Mouse (Mus musculus) activated CD4-positive, CD25-positive, alpha-beta regulatory T cell (primary cell): ENCODE measurements around the gene Hist1h2ak. TPM values are rescaled to one million over a fixed set of nuclear protein-coding genes. Genes with fewer than 3 reads are reported as not detected.

Experiments used
- polyA plus RNA-seq, 2 experiments: library from polyadenylated mRNA; unstranded; fragments of 100-300 nt; shearing (Covaris generic); gene quantifications; one replicate each; pipeline ENCODE4 v1.2.1; 2017

Hist1h2ak gene
- polyA plus RNA-seq: 1 to 10 TPM; 5.2 to 7.9 TPM

GRCm38 (mm10) chr13:21753524-21754285, at the start of gene Hist1h2ak, which contains the start of gene Hist1h2bn:
Hist1h2ak (minus strand) TSS chr13:21753827.
Hist1h2bn (plus strand) TSS chr13:21754123.

GRCm38 (mm10) chr13:21786899-21787629, 33.4 kb upstream of the Hist1h2ak start, which contains the start of the genes Hist1h2an and Hist1h2bp:
Hist1h2an (minus strand) TSS chr13:21787218.
Hist1h2bp (plus strand) TSS chr13:21787461.

GRCm38 (mm10) chr13:21783255-21783617, 29.6 kb upstream of the Hist1h2ak start, which contains the start of gene Hist1h3i:
Hist1h3i (minus strand) TSS chr13:21783370.

GRCm38 (mm10) chr13:21779767-21780731, 26.4 kb upstream of the Hist1h2ak start, which contains the start of gene Hist1h1b:
Hist1h1b (minus strand) TSS chr13:21780625.

GRCm38 (mm10) chr13:21750159-21751017, 3.2 kb downstream of the Hist1h2ak start, which contains the start of gene Hist1h4k:
Hist1h4k (minus strand) TSS chr13:21750505.

GRCm38 (mm10) chr13:21734906-21735767, 18.5 kb downstream of the Hist1h2ak start, which contains the start of gene Hist1h4j:
Hist1h4j (plus strand) TSS chr13:21735064.

GRCm38 (mm10) chr13:21721757-21722372, 31.8 kb downstream of the Hist1h2ak start, which contains the start of gene Hist1h2bm:
Hist1h2bm (plus strand) TSS chr13:21722044.

GRCm38 (mm10) chr13:21717397-21718357, 36.0 kb downstream of the Hist1h2ak start, which contains the start of gene Hist1h3h:
Hist1h3h (plus strand) TSS chr13:21717659.

GRCm38 (mm10) chr13:21715864-21716539, 37.6 kb downstream of the Hist1h2ak start, which contains the start of the genes Hist1h2bl and Hist1h2ai:
Hist1h2bl (minus strand) TSS chr13:21716143.
Hist1h2ai (plus strand) TSS chr13:21716422.

Other genes with a start within 250 kb of the Hist1h2ak start
- 1 to 10 TPM; 3.9 to 5.7 TPM for gene Zkscan8, start 222.7 kb downstream of the Hist1h2ak start, polyA plus RNA-seq
- not detected for gene Olfr1366, start 211.0 kb downstream of the Hist1h2ak start, polyA plus RNA-seq
- gene Olfr1535, start 193.9 kb downstream of the Hist1h2ak start, polyA plus RNA-seq: under 1 TPM; 0.08 to 0.29 TPM
- not detected for gene Olfr1364, start 172.1 kb downstream of the Hist1h2ak start, polyA plus RNA-seq
- not detected for gene Olfr1362, start 139.8 kb downstream of the Hist1h2ak start, polyA plus RNA-seq
- not detected for gene Olfr11, start 111.3 kb downstream of the Hist1h2ak start, polyA plus RNA-seq
- not detected for gene Olfr1361, start 90.4 kb downstream of the Hist1h2ak start, polyA plus RNA-seq
- under 1 TPM in 1 of 2 experiments, not detected in 1; 0.09 TPM for gene Olfr1360, start 76.4 kb downstream of the Hist1h2ak start, polyA plus RNA-seq
- not detected for gene Olfr1359, start 55.7 kb downstream of the Hist1h2ak start, polyA plus RNA-seq
- gene Hist1h2bl, start 37.7 kb downstream of the Hist1h2ak start, polyA plus RNA-seq: under 1 TPM; 0.64 to 0.91 TPM
- gene Hist1h2ai, start 37.4 kb downstream of the Hist1h2ak start, polyA plus RNA-seq: 10 to 100 TPM in 1 of 2 experiments, 1 to 10 TPM in 1; 8.5 to 16.3 TPM
- gene Hist1h3h, start 36.2 kb downstream of the Hist1h2ak start, polyA plus RNA-seq: 1 to 10 TPM; 3.5 to 6.8 TPM
- 1 to 10 TPM; 1.4 to 2.6 TPM for gene Hist1h2bm, start 31.8 kb downstream of the Hist1h2ak start, polyA plus RNA-seq
- gene Hist1h4j, start 18.8 kb downstream of the Hist1h2ak start, polyA plus RNA-seq: 1 to 10 TPM in 1 of 2 experiments, not detected in 1; 1.2 TPM
- 10 to 100 TPM; 14.4 to 26.1 TPM for gene Hist1h4k, start 3.3 kb downstream of the Hist1h2ak start, polyA plus RNA-seq
- 1 to 10 TPM in 1 of 2 experiments, not detected in 1; 3.5 TPM for gene Hist1h2bn, start 296 bp upstream of the Hist1h2ak start, polyA plus RNA-seq
- 10 to 100 TPM; 12.2 to 12.7 TPM for gene Hist1h1b, start 26.8 kb upstream of the Hist1h2ak start, polyA plus RNA-seq
- 1 to 10 TPM; 1.3 to 2.5 TPM for gene Hist1h3i, start 29.5 kb upstream of the Hist1h2ak start, polyA plus RNA-seq
- gene Hist1h2an, start 33.4 kb upstream of the Hist1h2ak start, polyA plus RNA-seq: 10 to 100 TPM in 1 of 2 experiments, 1 to 10 TPM in 1; 1.0 to 13.1 TPM
- 1 to 10 TPM in 1 of 2 experiments, not detected in 1; 1.5 TPM for gene Hist1h2bp, start 33.6 kb upstream of the Hist1h2ak start, polyA plus RNA-seq
- gene Hist1h2bq, start 56.4 kb upstream of the Hist1h2ak start, polyA plus RNA-seq: 10 to 100 TPM; 10.3 to 13.9 TPM
- not detected for gene Hist1h2ao, start 56.6 kb upstream of the Hist1h2ak start, polyA plus RNA-seq
- 10 to 100 TPM; 27.8 to 33.8 TPM for gene Hist1h4m, start 57.9 kb upstream of the Hist1h2ak start, polyA plus RNA-seq
- gene Hist1h4n, start 78.4 kb upstream of the Hist1h2ak start, polyA plus RNA-seq: 10 to 100 TPM in 1 of 2 experiments, 1 to 10 TPM in 1; 6.0 to 10.8 TPM
- 100 to 1,000 TPM; 513 to 599 TPM for gene Hist1h2ap, start 79.7 kb upstream of the Hist1h2ak start, polyA plus RNA-seq
- 10 to 100 TPM; 10.1 to 13.9 TPM for gene Hist1h2br, start 79.9 kb upstream of the Hist1h2ak start, polyA plus RNA-seq
- gene Zfp184, start 191.3 kb upstream of the Hist1h2ak start, polyA plus RNA-seq: under 1 TPM in 1 of 2 experiments, not detected in 1; 0.09 TPM
- not detected for gene Pom121l2, start 227.4 kb upstream of the Hist1h2ak start, polyA plus RNA-seq